Mouse (Mus musculus) layer of hippocampus, postnatal 25 days (tissue): ENCODE data around the gene Cyp27a1. TPM values are rescaled to one million over a fixed set of nuclear protein-coding genes. Genes with fewer than 3 reads are reported as not detected.

Experiments used
- DNase-seq, 2 experiments: peaks; one replicate each; pipeline ENCODE4 v3.0.0; 2022; ENCODE audit warnings: mixed read lengths in 2 of 2, low spot score in 1 of 2; ENCODE audit errors: extremely low spot score in 1 of 2
- total RNA-seq, 2 experiments: library from RNA; stranded (reverse); gene quantifications; 2 replicates each; pipeline ENCODE4 v1.2.3; 2021

Gene Cyp27a1
- total RNA-seq, 2 experiments from 2014 or later: 2.5 to 2.9 TPM

- no peak for DNase-seq
Measured at GRCm38 (mm10) chr1:74770727-74771466, 57.5 kb downstream of the Cyp27a1 start.

- DNase-seq: no peak
Measured at GRCm38 (mm10) chr1:74771467-74771844, 58.1 kb downstream of the Cyp27a1 start.

- no peak for DNase-seq
Measured at GRCm38 (mm10) chr1:74771845-74771930, 58.3 kb downstream of the Cyp27a1 start, which contains the start of gene Wnt6. Gene Wnt6 (plus strand): TSS chr1:74771892.

GRCm38 (mm10) chr1:74771931-74772620, 58.7 kb downstream of the Cyp27a1 start:
- no peak for DNase-seq

- no peak for DNase-seq
Measured at GRCm38 (mm10) chr1:74773136-74773535, 59.8 kb downstream of the Cyp27a1 start.

- no peak for DNase-seq
Measured at GRCm38 (mm10) chr1:74774062-74774461, 60.7 kb downstream of the Cyp27a1 start.

- DNase-seq: no peak
Measured at GRCm38 (mm10) chr1:74775816-74776215, 62.4 kb downstream of the Cyp27a1 start.

GRCm38 (mm10) chr1:74778934-74779486, 65.6 kb downstream of the Cyp27a1 start:
- no peak for DNase-seq

- DNase-seq: no peak
Measured at GRCm38 (mm10) chr1:74782045-74782444, 68.7 kb downstream of the Cyp27a1 start.

- DNase-seq: no peak
Measured at GRCm38 (mm10) chr1:74783554-74783953, 70.2 kb downstream of the Cyp27a1 start.

- peak; percentile 42 to 61 for DNase-seq
Measured at GRCm38 (mm10) chr1:74784041-74784759, 70.8 kb downstream of the Cyp27a1 start.

Other genes starting within 250 kb of the Cyp27a1 start
- 10 to 100 TPM; 26.9 to 27.4 TPM for gene Cnot9, start 207.5 kb upstream of the Cyp27a1 start, total RNA-seq
- gene Plcd4, start 170.7 kb upstream of the Cyp27a1 start, total RNA-seq: 10 to 100 TPM; 17.2 to 17.5 TPM
- gene Usp37, start 169.3 kb upstream of the Cyp27a1 start, total RNA-seq: 10 to 100 TPM; 22.3 to 23.4 TPM
- 10 to 100 TPM; 23.2 to 28.8 TPM for gene Zfp142, start 125.3 kb upstream of the Cyp27a1 start, total RNA-seq
- gene Bcs1l, start 125.3 kb upstream of the Cyp27a1 start, total RNA-seq: 10 to 100 TPM; 25.2 to 26.4 TPM
- gene Rnf25, start 112.2 kb upstream of the Cyp27a1 start, total RNA-seq: 10 to 100 TPM; 52.4 to 58.8 TPM
- gene Stk36, start 112.1 kb upstream of the Cyp27a1 start, total RNA-seq: 1 to 10 TPM; 3.5 to 7.4 TPM
- gene Ttll4, start 51.8 kb upstream of the Cyp27a1 start, total RNA-seq: 10 to 100 TPM; 20.3 to 26.7 TPM
- not detected for gene Prkag3, start 35.6 kb downstream of the Cyp27a1 start, total RNA-seq
- gene Wnt6, start 58.3 kb downstream of the Cyp27a1 start, total RNA-seq: under 1 TPM in 1 of 2 experiments, not detected in 1; 0.37 TPM
- 1 to 10 TPM; 2.0 to 2.2 TPM for gene Wnt10a, start 77.9 kb downstream of the Cyp27a1 start, total RNA-seq
- 100 to 1,000 TPM; 224 to 251 TPM for gene Cdk5r2, start 141.4 kb downstream of the Cyp27a1 start, total RNA-seq
- gene Fev, start 171.8 kb downstream of the Cyp27a1 start, total RNA-seq: not detected
- under 1 TPM in 1 of 2 experiments, not detected in 1; 0.39 TPM for gene Cryba2, start 179.6 kb downstream of the Cyp27a1 start, total RNA-seq
- 1 to 10 TPM; 1.2 to 2.3 TPM for gene Cfap65, start 222.0 kb downstream of the Cyp27a1 start, total RNA-seq
- under 1 TPM; 0.10 to 0.38 TPM for gene Ihh, start 238.1 kb downstream of the Cyp27a1 start, total RNA-seq